Mouse (Mus musculus) spleen, postnatal 14 days (tissue): ENCODE measurements around the gene Afap1.
A peak's percentile ranks its signal among the peaks of the same experiment; 100 is the strongest.

ENCODE experiments used
- DNase-seq, 2 experiments: peaks; one replicate each; pipeline ENCODE4 v3.0.0; 2021 to 2022; ENCODE audit warnings: low spot score in 2 of 2

Afap1 gene

DNA sequence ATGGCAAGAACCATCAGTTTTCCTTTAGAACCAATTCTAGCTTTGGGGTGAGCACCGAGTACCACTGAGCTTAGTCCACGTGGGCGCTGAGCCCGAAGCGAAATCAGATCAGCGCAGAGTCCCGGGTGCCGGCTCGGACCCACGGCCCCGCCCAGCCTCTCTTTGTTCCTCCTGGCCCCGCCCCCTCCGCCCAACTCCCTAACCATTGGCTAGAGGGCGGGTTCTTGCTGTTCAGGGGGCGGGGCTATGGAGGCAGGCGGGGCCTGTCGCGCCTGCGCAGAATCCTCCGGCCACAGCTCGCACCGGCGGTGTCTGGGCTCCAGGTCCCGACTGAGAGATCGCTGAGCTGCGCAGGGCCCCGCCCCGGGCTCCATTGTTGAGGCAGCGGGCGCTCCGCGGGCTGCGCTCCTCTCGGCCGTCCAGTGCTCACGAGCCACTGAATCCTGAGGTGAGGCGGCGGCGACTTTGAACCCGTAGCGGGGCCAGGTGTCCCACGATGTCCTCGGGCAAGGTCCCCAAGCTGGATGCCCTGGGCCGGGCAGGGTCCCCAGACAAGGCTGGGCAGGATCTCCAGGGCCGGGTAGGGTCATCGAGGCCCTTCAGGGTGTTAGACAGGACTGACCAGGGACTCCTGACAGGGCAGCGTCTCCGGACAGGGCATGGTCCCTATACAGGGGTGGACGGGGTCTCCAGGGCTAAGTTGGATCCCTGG, at the start of gene Afap1:
Afap1 (plus strand) TSS at position 227 of the 712 bp plus-strand sequence.
- peak; percentile 92 to 95 for DNase-seq

DNA sequence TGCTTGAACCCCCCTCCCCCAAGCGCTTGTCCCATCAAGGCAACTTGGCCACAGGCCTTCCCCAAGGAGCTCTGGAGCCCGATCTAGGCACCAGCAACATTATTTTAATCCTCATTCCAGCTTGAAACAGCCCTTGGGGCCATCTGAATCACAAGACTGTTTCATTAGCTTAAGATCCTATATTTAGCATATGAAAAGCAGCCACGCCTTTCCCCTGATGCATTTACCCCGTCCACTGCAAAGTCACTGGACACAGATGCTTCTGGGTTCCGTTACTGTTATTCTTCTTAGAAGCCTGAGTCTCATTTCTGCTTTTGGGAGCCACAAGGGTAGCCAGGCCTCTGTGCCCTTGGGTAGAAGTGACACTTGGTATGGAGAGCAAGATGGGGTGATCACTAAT, 41.6 kb upstream of the Afap1 start:
- no peak for DNase-seq

DNA sequence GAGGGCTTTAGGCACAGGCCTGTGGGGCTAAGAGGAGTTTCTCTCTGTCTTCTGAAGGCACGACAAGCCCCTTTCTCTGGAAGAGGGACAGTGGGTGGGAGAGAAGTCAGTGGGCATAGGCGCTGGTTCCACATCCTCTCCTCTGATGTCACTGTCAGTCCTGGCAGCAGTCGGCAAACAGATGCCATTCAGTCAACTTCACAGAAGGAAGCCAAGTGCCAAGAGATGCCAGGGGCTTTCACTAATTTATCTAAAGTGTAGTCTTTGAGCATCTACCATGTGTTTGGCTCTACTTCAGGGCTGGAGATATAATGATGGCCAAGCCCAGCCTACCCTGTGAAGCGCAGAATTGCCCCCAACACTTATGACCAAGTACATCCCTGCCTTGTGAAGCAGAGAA, 39.7 kb upstream of the Afap1 start:
- no peak for DNase-seq

GRCm38 (mm10) chr5:35856245-35856644, 36.9 kb upstream of the Afap1 start:
- DNase-seq, result no peak

DNA sequence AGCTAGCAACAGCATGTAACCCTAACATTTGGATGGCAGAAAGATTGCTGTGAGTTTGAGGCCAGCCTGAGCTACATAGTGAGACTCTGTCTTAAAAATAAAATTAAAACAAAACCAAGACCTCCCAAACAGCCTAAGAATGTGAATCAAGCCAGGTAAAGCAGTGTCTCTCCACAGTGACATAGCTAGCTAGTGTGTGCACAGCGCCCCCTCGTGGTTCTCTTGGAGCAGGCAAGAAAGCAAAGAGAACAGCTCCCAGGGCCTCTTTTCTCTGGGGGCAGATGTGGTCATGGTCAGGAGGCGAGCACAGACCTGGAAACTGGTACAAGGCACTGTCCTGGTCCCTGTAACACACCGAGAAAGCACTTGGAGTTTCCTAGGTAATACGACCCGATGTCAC, 35.0 kb upstream of the Afap1 start:
- peak in 1 of 2 experiments; percentile 29 for DNase-seq

DNA sequence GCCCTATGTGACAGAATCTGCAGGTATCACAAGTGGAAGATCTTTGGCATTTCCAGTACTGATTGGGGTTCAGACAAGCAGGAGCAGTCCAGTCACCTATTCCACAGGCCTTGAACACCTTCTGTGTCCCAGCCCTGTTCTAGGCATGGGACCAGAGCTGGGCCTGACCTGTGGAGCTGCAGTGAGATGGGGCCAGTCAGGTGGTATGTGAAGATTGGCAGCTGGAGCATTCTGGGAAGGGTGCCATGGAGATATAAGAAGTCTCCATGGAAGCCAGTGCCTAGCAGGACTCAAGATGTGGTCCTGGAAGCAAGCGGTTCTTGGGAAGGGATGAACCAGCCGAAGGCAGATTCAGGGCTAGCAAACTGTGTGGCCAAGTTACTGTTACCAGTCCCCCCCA, 31.7 kb upstream of the Afap1 start:
- DNase-seq, result no peak

GRCm38 (mm10) chr5:35869973-35870372, 23.1 kb upstream of the Afap1 start:
- DNase-seq, result no peak

DNA sequence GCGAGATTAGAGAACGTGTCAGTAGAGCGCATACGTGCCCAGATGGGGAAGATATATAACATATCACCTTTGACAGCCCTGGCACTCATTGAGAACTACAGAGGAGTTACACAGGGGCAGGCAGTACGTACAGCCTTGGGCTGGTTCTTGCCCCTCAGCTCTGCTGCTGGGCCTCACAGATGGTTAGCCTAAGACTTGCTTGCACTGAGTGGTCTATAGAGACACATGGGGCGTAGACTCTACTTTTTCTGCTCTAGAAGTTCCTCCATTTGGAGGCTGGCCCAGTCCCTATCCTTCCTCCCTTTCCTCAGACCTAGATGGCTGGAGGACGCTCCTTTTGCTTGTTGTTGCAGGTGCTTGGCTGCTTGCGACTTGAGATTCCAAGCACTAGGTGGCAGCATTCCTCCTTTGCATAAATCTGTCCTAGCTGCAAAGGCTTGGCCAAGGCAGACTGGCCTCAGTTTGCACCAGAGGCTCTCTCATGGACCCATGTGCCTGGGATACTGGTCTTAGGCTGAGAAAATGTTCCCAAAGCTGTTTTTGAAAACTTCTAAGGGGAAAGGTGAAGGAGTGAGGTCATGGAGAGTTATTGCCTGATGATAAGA, 22.6 kb upstream of the Afap1 start:
- peak in 1 of 2 experiments; percentile 26 for DNase-seq

- DNase-seq, result no peak
Measured at GRCm38 (mm10) chr5:35873382-35873781, 19.7 kb upstream of the Afap1 start.

- no peak for DNase-seq
Measured at GRCm38 (mm10) chr5:35876236-35876635, 16.9 kb upstream of the Afap1 start.

GRCm38 (mm10) chr5:35879199-35879598, 13.9 kb upstream of the Afap1 start:
- DNase-seq, result no peak

- DNase-seq, result no peak
Measured at GRCm38 (mm10) chr5:35882391-35882790, 10.7 kb upstream of the Afap1 start.

DNA sequence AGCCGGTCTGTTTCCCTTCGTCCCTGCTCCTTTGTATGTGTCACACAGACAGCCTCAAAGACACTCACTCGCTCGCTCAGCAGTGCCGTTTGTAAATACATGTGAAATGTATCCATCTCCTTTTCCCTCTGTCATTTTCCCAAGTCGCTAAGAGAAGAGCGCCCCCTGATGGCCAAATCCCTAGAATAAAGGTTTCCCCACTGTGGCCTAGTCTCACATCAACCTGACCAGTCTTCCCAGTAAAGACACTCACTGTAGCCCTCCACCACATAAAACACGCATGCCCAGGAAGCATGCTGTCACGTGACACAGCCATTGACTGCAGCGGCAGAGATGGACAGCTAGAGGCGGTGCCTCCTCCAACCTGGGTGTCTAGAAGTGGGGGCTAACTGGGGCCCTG, 8.9 kb upstream of the Afap1 start:
- DNase-seq, result no peak

GRCm38 (mm10) chr5:35884689-35885088, 8.4 kb upstream of the Afap1 start:
- DNase-seq, result no peak

DNA sequence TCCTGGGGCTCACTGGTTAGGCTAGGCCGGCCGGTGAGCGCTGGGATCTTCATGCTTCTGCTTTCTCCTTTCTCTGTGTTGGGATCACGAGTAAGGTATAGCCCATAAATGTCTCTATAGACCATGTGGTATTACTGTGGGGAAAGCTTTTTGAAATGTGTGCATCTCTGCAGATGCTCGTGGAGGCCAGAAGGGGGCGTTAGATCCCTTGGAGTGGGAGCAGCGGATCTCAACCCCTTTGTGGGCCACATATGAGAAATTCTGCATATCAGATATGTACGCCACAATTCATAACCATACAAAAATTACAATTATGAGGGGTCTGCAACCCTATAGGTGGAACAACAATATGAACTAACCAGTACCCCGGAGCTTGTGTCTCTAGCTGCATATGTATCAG, 4.2 kb upstream of the Afap1 start:
- DNase-seq, result no peak

- no peak for DNase-seq
Measured at GRCm38 (mm10) chr5:35889641-35890040, 3.5 kb upstream of the Afap1 start.

DNA sequence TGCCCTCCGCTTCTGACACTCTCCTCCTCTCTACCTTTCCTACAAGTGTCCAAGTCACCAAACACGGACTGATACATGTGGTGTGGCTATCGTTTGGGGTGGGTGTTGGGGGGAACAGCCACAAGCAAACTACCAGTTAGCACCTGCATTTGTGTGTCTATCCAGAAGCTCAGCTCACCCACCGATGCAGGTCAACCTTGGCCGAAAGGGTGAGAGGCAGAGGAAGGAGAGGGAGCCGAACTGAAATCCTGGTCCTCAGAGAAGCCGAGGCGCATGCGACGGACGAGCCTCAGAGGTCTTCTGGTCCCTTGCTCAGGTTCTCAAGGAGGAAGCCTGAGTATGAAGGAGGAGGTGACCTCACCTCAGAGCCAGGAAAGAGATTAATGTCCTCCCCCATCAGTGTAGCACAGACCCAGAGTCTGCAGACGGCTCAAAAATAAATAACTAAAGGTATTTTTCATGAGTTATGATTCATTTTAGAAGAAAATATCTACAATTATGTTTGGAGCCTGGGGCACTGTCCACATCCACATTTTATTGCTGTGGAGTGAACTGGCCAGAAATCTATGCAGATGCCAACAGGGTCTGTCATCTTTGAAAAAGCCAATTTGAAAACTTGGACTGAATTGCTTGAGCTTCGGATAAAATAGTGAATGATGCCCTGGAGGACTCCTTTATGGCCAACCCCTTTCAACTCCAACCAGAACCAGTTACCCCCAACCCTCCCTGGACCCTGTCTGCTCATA, 2.0 kb upstream of the Afap1 start:
- no peak for DNase-seq

- DNase-seq, result no peak
Measured at GRCm38 (mm10) chr5:35892363-35892762, 756 bp upstream of the Afap1 start.

- DNase-seq, result peak in 1 of 2 experiments; percentile 17
Measured at GRCm38 (mm10) chr5:35893805-35894260, 714 bp downstream of the Afap1 start.

- DNase-seq, result no peak
Measured at GRCm38 (mm10) chr5:35894295-35895047, 1.4 kb downstream of the Afap1 start.

DNA sequence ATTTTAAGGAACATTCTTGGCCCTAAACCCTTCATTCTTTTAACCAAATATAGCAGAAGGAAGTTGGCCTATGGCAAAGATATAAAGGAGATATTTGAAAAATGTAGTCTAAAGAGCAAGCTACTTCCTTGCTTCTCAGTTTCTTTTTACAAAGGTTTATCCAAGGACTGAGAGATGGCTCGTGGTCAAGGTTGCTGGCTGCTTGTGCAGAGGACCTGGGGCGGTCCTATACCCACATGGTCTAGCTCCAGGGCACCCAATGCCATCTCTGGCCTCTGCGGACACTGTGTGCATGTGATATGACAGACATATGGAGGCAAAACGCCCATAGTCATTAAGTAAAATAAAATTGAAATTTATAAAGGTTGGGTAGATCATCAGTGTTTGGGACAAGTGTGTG, 2.8 kb downstream of the Afap1 start:
- DNase-seq, result no peak

DNA sequence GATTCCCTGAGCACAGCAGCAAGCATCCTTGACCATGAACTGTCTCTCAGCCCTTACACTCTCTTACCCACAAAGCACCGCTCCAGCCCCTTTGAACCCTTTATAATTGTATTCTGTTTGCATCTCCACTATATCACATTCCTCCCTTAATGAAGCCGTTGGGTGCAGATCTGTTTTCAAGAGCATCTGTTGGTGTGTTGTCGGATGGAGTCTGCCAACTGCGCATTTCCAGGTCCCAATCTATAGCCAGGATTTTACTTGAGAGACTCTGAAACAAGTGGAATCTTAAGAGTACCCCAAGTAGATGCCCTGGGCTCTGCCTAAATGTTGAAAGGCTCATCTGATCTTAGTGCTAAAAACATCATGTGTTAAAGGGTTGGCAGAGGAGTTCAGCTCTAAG, 3.4 kb downstream of the Afap1 start:
- no peak for DNase-seq
